Mouse (Mus musculus) bone marrow macrophage, adult 2 months (primary cell): ENCODE results near the gene Slc35e2. TPM values are rescaled to one million over a fixed set of nuclear protein-coding genes. Genes with fewer than 3 reads are reported as not detected.
"Not testable (repeated sequence)": the region's sequence is repeated elsewhere in the genome, so short reads cannot be mapped to it uniquely, and the experiment has no call there.

Source experiments
- H3K27ac ChIP-seq: 2 replicates; pipeline ENCODE4 v1.5.1; 2012; ENCODE audit warnings: low read depth, low read length; ENCODE audit not compliant: insufficient read depth
- H3K4me1 ChIP-seq: 2 replicates; pipeline ENCODE4 v1.6.1; 2012; ENCODE audit warnings: low read length; ENCODE audit not compliant: control insufficient read depth, insufficient read depth
- H3K4me3 ChIP-seq: 2 replicates; pipeline ENCODE4 v1.5.1; 2012; ENCODE audit warnings: mild to moderate bottlenecking, low read length, moderate library complexity; ENCODE audit not compliant: insufficient read depth
- CTCF ChIP-seq: IDR thresholded peaks from 2 replicates; pipeline ENCODE4 v1.5.1; 2012; ENCODE audit warnings: low read depth, mild to moderate bottlenecking, low read length, moderate library complexity
- POLR2A ChIP-seq: IDR thresholded peaks from 2 replicates; pipeline ENCODE4 v1.6.1; 2012; ENCODE audit warnings: mild to moderate bottlenecking, low read depth, low read length, borderline replicate concordance
- polyA plus RNA-seq: library from polyadenylated mRNA; stranded (reverse); fragments of >200 nt; gene quantifications from 2 replicates; pipeline ENCODE4 v1.2.4, GENCODE M21; 2012; ENCODE audit not compliant: missing spikeins, insufficient read depth, insufficient read length

Slc35e2 gene
- polyA plus RNA-seq, 1 experiment: 11.4 TPM

GRCm38 (mm10) chr4:155668689-155669597, 67.7 kb downstream of the Slc35e2 start, which contains the start of gene Mib2:
Gene Mib2 (minus strand): TSS chr4:155669198.
- peaks cover 9% of the 10 kb centered on the region for H3K4me1 ChIP-seq
- TF ChIP-seq POLR2A (no peak), CTCF (no peak)
- H3K27ac ChIP-seq: peak within 1 kb of the TSS; percentile 89
- peak within 1 kb of the TSS; percentile 97 for H3K4me3 ChIP-seq

- TF ChIP-seq POLR2A (no peak), CTCF (no peak)
- Histone ChIP-seq H3K4me3 (peak overlapping the region; percentile 97), H3K4me1 (peaks cover 9% of the 10 kb centered on the region), H3K27ac (no peak overlapping the region)
These were observed 68.4 kb downstream of the Slc35e2 start for GRCm38 (mm10) chr4:155669598-155670075.

GRCm38 (mm10) chr4:155670236-155670635, 69.0 kb downstream of the Slc35e2 start:
- not testable (repeated sequence) for H3K4me3 ChIP-seq, H3K4me1 ChIP-seq, H3K27ac ChIP-seq

GRCm38 (mm10) chr4:155672082-155672481, 70.9 kb downstream of the Slc35e2 start:
- no peak overlapping the region for H3K27ac ChIP-seq
- no peak for TF ChIP-seq POLR2A
- no peak for TF ChIP-seq CTCF
- H3K4me1 ChIP-seq: peaks cover 6% of the 10 kb centered on the region
- H3K4me3 ChIP-seq: no peak overlapping the region

Other genes starting within 250 kb of the Slc35e2 start
- gene Prkcz, start 240.1 kb upstream of the Slc35e2 start, polyA plus RNA-seq: not detected in 2 replicates
- gene Gabrd, start 203.3 kb upstream of the Slc35e2 start, polyA plus RNA-seq: 0.28 TPM in 1 of 2 replicates, not detected in the other
- 0.67 and 0.68 TPM in 2 replicates for gene Cfap74, start 192.2 kb upstream of the Slc35e2 start, polyA plus RNA-seq
- gene Tmem52, start 132.3 kb upstream of the Slc35e2 start, polyA plus RNA-seq: not detected in 2 replicates
- 383 and 389 TPM in 2 replicates for gene Gnb1, start 110.1 kb upstream of the Slc35e2 start, polyA plus RNA-seq
- gene Nadk, start 39.0 kb upstream of the Slc35e2 start, polyA plus RNA-seq: 342 and 382 TPM in 2 replicates
- 102 and 117 TPM in 2 replicates for gene Cdk11b, start 23.4 kb downstream of the Slc35e2 start, polyA plus RNA-seq
- not detected in 2 replicates for gene Gm10563, start 44.0 kb downstream of the Slc35e2 start, polyA plus RNA-seq
- gene Mmp23, start 52.0 kb downstream of the Slc35e2 start, polyA plus RNA-seq: 0.64 and 1.9 TPM in 2 replicates
- 39.9 and 48.7 TPM in 2 replicates for gene Mib2, start 67.8 kb downstream of the Slc35e2 start, polyA plus RNA-seq
- gene Fndc10, start 92.9 kb downstream of the Slc35e2 start, polyA plus RNA-seq: 1.0 and 1.6 TPM in 2 replicates
- gene Ssu72, start 103.4 kb downstream of the Slc35e2 start, polyA plus RNA-seq: 99.3 and 107 TPM in 2 replicates
- 1.3 and 1.4 TPM in 2 replicates for gene Tmem240, start 133.4 kb downstream of the Slc35e2 start, polyA plus RNA-seq
- 13.6 and 19.1 TPM in 2 replicates for gene Atad3a, start 159.7 kb downstream of the Slc35e2 start, polyA plus RNA-seq
- gene Vwa1, start 173.3 kb downstream of the Slc35e2 start, polyA plus RNA-seq: not detected in 2 replicates
- 0.23 TPM in 1 of 2 replicates, not detected in the other for gene Tmem88b, start 184.5 kb downstream of the Slc35e2 start, polyA plus RNA-seq
- not detected in 2 replicates for gene Ankrd65, start 189.0 kb downstream of the Slc35e2 start, polyA plus RNA-seq
- 81.6 and 99.5 TPM in 2 replicates for gene Mrpl20, start 201.5 kb downstream of the Slc35e2 start, polyA plus RNA-seq
- 100 and 112 TPM in 2 replicates for gene Ccnl2, start 211.1 kb downstream of the Slc35e2 start, polyA plus RNA-seq
- gene Aurkaip1, start 229.9 kb downstream of the Slc35e2 start, polyA plus RNA-seq: 99.3 and 105 TPM in 2 replicates
- gene Mxra8, start 238.3 kb downstream of the Slc35e2 start, polyA plus RNA-seq: 1.2 and 2.7 TPM in 2 replicates
- gene Dvl1, start 246.0 kb downstream of the Slc35e2 start, polyA plus RNA-seq: 20.9 and 27.3 TPM in 2 replicates